Mouse (Mus musculus) midbrain, embryonic 14.5 days (tissue): ENCODE results near the gene Mafb. TPM values are rescaled to one million over a fixed set of nuclear protein-coding genes. Genes with fewer than 3 reads are reported as not detected.

ENCODE experiments used
- ATAC-seq: fragments of 200-750 bp; cut with Nextera tagmentation; 2 replicates; pipeline ENCODE4 v1.8.0; 2017; ENCODE audit warnings: moderate number of reproducible peaks, moderate library complexity; ENCODE audit not compliant: low FRiP score, low TSS enrichment
- DNase-seq: peaks from one replicate; pipeline ENCODE4 v3.0.0-alpha.2; 2015
- H3K27ac ChIP-seq: fragments of 300-500 bp; sonication (generic); replicated peaks from 2 replicates; pipeline ENCODE4 v1.5.1; 2014; ENCODE audit warnings: mild to moderate bottlenecking, low read depth, low read length, moderate library complexity
- H3K27me3 ChIP-seq: fragments of 300-500 bp; sonication (generic); 2 replicates; pipeline ENCODE4 v1.6.1; 2014; ENCODE audit warnings: low read length, control low read depth, mixed read lengths; ENCODE audit not compliant: control insufficient read depth, insufficient read depth
- H3K36me3 ChIP-seq: fragments of 300-500 bp; sonication (generic); 2 replicates; pipeline ENCODE4 v1.6.1; 2014; ENCODE audit warnings: low read length, control low read depth; ENCODE audit not compliant: control insufficient read depth, insufficient read depth
- H3K4me1 ChIP-seq: fragments of 300-500 bp; sonication (generic); 2 replicates; pipeline ENCODE4 v1.6.1; 2014; ENCODE audit warnings: mild to moderate bottlenecking, antibody characterized with exemption, low read length, control low read depth; ENCODE audit not compliant: control insufficient read depth, insufficient read depth
- H3K4me2 ChIP-seq: fragments of 300-500 bp; sonication (generic); 2 replicates; pipeline ENCODE4 v1.6.1; 2014; ENCODE audit warnings: mild to moderate bottlenecking, low read length, moderate library complexity
- H3K4me3 ChIP-seq: fragments of 300-500 bp; sonication (generic); replicated peaks from 2 replicates; pipeline ENCODE4 v1.5.1; 2014; ENCODE audit warnings: low read depth, low read length
- H3K9ac ChIP-seq: fragments of 300-500 bp; sonication (generic); replicated peaks from 2 replicates; pipeline ENCODE4 v1.6.1; 2014; ENCODE audit warnings: mild to moderate bottlenecking, low read length, moderate library complexity
- H3K9me3 ChIP-seq: fragments of 300-500 bp; sonication (generic); 2 replicates; pipeline ENCODE4 v1.6.1; 2016; ENCODE audit warnings: low read length, control low read depth, mixed read lengths; ENCODE audit not compliant: control insufficient read depth
- WGBS: fragments of 180-500 bp; shearing (Covaris S2); extraction: QIAGEN DNeasy Blood & Tissue Kit; methylation state at CpG from one replicate; pipeline ENCODE4 v1.1.7; 2014; 5-methylcytosine and 5-hydroxymethylcytosine counted together
- polyA plus RNA-seq: library from polyadenylated mRNA; unstranded; fragments of >200 nt; fragmentation: Nextera tagmentation; extraction: Ambion mirVana; gene quantifications from 2 replicates; pipeline ENCODE4 v1.2.1, GENCODE M21; 2014

Mafb gene
- polyA plus RNA-seq, 1 experiment from 2014 or later, result 4.9 TPM

DNA sequence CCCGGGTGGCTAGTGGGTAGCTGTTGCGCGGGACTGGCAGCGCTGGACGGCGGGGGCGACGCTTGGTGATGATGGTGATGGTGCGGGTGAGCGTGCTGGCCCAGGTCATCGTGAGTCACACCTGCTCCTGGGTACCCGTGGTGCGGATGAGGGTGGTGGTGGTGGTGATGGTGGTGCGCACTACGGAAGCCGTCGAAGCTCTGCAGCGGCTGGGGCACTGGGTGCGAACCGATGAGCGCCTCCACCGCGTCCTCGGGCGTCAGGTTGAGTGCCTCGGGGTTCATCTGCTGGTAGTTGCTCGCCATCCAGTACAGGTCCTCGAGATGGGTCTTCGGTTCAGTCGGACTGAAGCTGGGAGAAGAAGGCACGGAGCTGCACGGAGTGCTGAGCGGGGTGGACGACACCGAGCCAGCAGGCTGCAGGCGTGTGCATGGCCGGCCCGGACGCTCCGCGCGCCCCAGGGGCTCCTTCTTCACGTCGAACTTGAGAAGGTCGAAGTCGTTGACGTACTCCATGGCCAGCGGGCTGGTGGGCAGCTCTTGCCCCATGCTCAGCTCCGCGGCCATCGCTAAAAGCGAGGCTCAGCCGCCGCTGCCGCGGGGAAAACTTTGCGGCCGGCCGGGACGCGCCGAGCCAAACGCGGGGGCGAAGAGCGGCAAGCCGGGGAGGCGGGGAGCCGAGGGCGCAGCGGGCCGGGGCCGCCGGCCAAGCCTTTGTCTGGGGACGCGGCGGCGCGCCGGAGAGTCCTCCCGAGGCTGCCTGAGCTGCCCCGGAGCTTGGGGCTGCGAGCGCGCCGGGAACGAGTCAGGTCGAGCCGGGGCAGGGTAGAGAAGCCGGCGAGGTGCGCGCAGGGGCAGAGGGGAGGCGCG is 520 bp downstream of the Mafb start:
- Histone ChIP-seq H3K4me2 (peak overlapping the region; percentile 95), H3K27me3 (peaks cover 75% of the 10 kb centered on the region), H3K9me3 (no peaks in the 10 kb centered on the region), H3K4me3 (peak overlapping the region; percentile 60), H3K27ac (peak overlapping the region; percentile 91), H3K9ac (peak overlapping the region; percentile 72), H3K4me1 (peaks cover 12% of the 10 kb centered on the region; the same call in 1 of the 2 replicates), H3K36me3 (no peaks in the 10 kb centered on the region)
- ATAC-seq (0 out of 2 replicates have a peak, but pooled peaks have one; percentile 9), DNase-seq (no peak)
- 2% methylated on average over 94 of the region's 95 CpGs for WGBS

DNA sequence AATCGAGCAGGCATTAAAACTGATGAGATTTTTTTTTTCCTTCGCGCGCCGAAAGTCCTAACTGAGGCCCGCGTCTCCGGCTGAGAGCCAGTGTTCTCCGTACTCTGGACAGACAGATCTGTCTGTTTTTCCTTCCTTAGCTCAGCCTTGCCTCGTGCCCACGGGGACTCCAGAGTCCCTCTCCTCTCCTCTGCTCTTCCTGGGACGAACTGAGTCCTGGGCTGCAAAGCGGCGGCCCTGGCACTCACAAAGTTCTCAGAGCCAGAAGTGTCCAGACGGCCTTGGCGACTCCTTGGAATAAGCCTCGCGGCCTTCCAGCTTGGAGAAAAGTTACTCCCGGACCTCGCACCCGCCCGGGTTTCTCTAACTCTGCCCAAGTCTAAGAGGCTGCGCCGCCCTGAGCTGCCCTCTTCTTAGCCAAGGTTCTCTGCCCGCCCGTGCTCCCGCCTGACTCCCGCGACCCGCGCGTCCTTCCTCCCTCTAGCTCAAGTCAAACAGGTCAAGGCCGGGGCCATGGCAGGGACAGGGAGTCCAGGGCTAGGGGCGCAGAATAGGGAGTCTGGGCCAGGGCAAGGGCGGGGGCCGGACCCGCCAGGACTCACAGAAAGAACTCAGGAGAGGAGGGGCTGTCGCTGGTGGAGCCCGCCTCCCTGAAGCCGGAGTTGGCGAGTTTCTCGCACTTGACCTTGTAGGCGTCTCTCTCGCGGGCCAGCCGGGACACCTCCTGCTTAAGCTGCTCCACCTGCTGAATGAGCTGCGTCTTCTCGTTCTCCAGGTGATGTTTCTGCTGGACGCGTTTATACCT is 1.6 kb downstream of the Mafb start:
- H3K9me3 ChIP-seq, result no peaks in the 10 kb centered on the region
- H3K27ac ChIP-seq, result no peak overlapping the region
- peaks cover 15% of the 10 kb centered on the region for H3K4me1 ChIP-seq
- H3K4me3 ChIP-seq, result peak overlapping the region; percentile 60
- ATAC-seq (no peak), DNase-seq (peak; percentile 48)
- H3K27me3 ChIP-seq, result peaks cover 75% of the 10 kb centered on the region
- under 1% methylated on average over 50 of the region's 50 CpGs for WGBS
- 0 out of 2 replicates have a peak overlapping the region, but pooled peaks have one; percentile 1 for H3K9ac ChIP-seq
- H3K36me3 ChIP-seq, result no peaks in the 10 kb centered on the region
- peak overlapping the region; percentile 95 for H3K4me2 ChIP-seq

GRCm38 (mm10) chr2:160364666-160365065 is 2.2 kb downstream of the Mafb start:
- DNase-seq, result peak; percentile 55
- peaks cover 75% of the 10 kb centered on the region for H3K27me3 ChIP-seq

DNA sequence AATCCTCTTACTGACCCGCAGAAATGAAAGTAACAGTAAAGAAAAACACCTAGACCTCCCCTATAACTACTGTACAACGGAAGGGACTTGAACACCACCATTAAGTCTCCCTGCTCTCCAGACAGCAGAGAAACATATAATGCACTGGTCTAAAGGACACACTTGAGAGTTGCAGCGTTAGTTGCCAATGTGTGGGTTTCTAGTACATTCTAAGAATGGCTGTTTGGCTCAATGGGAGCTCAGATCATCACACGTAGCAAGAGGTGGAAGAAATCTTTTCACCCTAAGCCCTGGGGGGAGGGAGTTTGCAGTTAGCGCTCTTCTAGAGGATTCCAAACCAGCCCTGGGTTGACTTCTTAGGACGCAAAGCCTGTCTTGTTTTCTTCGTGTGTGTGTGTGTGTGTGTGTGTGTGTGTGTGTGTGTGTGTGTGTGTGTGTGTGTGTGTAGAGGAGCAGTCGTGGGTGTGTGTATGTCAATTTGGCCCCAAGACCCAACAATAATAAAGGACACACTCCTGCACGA is 2.7 kb downstream of the Mafb start:
- no peak overlapping the region for H3K9ac ChIP-seq
- ATAC-seq, result no peak

More at GRCm38 (mm10) chr2:160364666-160365065, 2.2 kb downstream of the Mafb start:
- H3K4me2 ChIP-seq, result peak overlapping the region; percentile 95
- peaks cover 15% of the 10 kb centered on the region for H3K4me1 ChIP-seq
- H3K27ac ChIP-seq, result no peak overlapping the region
- peak overlapping the region; percentile 60 for H3K4me3 ChIP-seq
- no peaks in the 10 kb centered on the region for H3K9me3 ChIP-seq
- no peaks in the 10 kb centered on the region for H3K36me3 ChIP-seq
- no peak for ATAC-seq
- WGBS, result under 1% methylated on average over 12 of the region's 12 CpGs
- H3K9ac ChIP-seq, result no peak overlapping the region

DNA sequence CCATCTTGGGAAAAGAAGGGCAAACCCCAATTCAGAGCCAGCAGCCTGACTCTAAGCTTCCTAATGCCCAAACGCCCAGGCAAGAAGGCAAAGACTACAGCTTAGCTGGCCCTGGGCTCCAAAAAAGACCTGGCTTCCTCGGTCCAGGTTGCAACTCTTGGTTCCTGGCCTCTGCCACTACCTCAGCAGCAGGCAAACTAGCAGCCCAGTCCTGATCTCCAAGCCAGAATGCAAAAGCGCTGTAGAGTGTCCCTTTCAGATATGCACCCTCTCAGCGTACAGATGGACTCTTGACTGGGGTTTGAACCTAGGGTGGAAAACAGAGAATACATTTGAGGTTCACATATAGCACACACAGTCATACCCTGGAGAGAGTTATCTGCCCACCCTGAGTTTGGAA is 3.7 kb downstream of the Mafb start:
- 20% methylated on average over 4 of the region's 4 CpGs for WGBS
- Histone ChIP-seq H3K4me2 (no peak overlapping the region), H3K36me3 (no peaks in the 10 kb centered on the region), H3K4me1 (peaks cover 15% of the 10 kb centered on the region), H3K4me3 (no peak overlapping the region), H3K27ac (no peak overlapping the region), H3K27me3 (peaks cover 75% of the 10 kb centered on the region), H3K9ac (no peak overlapping the region), H3K9me3 (no peaks in the 10 kb centered on the region)
- no peak for DNase-seq
- no peak for ATAC-seq

More for the DNA sequence above, 2.7 kb downstream of the Mafb start:
- peaks cover 75% of the 10 kb centered on the region for H3K27me3 ChIP-seq
- H3K4me3 ChIP-seq, result peak overlapping the region; percentile 60; the same call in 1 of the 2 replicates
- no peaks in the 10 kb centered on the region for H3K36me3 ChIP-seq
- H3K4me1 ChIP-seq, result peaks cover 15% of the 10 kb centered on the region
- peak overlapping the region; percentile 95 for H3K4me2 ChIP-seq
- peak; percentile 46 for DNase-seq
- no peaks in the 10 kb centered on the region for H3K9me3 ChIP-seq
- no peak overlapping the region for H3K27ac ChIP-seq
- WGBS, result 1% methylated on average over 9 of the region's 9 CpGs

DNA sequence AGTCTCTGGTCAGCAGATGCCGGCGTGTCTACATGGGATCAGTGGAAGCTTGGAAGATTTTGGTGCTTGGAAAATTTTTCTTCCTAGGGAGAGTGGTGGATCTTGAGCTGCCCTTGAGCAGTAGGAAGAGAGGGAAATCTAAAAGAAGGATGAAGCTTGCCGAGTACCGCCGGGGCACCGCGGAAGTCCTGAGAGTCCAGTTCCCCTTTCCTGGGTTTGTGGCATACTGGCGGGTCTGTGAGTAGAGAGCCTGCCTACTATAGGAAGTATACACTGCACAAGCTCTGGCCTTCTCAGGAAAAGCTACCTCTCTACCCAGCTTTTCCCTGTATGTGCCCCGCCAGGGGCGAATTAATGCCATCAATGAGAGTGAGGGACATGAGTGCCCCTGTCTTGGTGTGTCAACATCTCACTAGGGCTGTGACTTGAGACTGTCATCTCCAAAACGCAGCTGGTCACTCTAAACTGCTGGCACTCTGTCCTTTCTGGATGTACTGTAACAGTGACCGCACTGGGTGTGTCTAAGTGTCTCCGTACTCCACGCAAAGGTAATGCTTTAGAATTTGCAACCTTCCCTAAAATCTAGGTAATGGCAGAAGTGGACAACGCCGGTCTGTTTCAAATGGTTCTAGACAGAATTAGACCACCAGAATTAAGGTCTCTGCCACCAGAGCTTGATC is 5.3 kb downstream of the Mafb start:
- ATAC-seq (no peak), DNase-seq (no peak)
- no peaks in the 10 kb centered on the region for H3K9me3 ChIP-seq
- no peak overlapping the region for H3K27ac ChIP-seq
- no peak overlapping the region for H3K4me2 ChIP-seq
- peaks cover 24% of the 10 kb centered on the region for H3K4me1 ChIP-seq
- WGBS, result 8% methylated on average over 16 of the region's 16 CpGs
- H3K27me3 ChIP-seq, result peaks cover 80% of the 10 kb centered on the region
- no peak overlapping the region for H3K4me3 ChIP-seq
- no peaks in the 10 kb centered on the region for H3K36me3 ChIP-seq
- no peak overlapping the region for H3K9ac ChIP-seq

DNA sequence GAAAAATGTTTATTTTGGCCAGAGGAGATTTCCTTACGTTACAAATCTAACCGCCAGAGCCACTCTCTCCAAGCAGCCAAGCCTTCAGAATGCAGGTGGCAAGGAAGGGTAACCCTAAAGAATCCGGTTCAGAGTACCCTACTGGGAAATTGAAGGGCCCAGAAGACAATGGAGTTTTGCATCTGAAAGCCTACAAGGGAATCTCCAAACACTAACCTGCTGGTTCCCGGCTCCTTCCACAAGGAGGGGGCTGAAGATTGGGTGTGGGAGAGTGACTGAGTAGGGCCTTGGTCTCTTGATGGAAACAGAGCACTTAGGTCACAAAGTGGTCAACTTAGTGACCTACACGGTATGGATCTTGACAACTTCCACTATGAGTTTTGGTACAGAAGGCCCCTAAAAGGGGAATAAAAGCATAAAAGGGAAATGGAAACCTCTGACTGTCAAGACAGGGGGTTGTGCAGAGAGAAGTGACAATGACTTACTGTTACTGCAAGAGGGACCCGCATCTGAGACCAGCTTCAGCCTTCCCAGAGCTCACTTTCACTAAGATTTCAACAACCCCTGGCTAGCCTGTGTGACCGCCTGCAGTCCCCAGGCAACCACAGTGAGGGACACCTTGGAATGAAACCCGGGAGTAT is 6.5 kb downstream of the Mafb start:
- peaks cover 19% of the 10 kb centered on the region for H3K4me1 ChIP-seq
- ATAC-seq, result no peak
- H3K9me3 ChIP-seq, result no peaks in the 10 kb centered on the region
- no peaks in the 10 kb centered on the region for H3K36me3 ChIP-seq
- WGBS, result 5% methylated on average over 8 of the region's 8 CpGs
- no peak for DNase-seq
- H3K9ac ChIP-seq, result no peak overlapping the region
- H3K27ac ChIP-seq, result no peak overlapping the region
- H3K4me3 ChIP-seq, result no peak overlapping the region
- H3K4me2 ChIP-seq, result no peak overlapping the region
- H3K27me3 ChIP-seq, result peaks cover 77% of the 10 kb centered on the region

- peak; percentile 39 for DNase-seq
- WGBS, result 4% methylated on average over 4 of the region's 4 CpGs
- ATAC-seq, result no peak
Measured at GRCm38 (mm10) chr2:160358896-160359295, 8.0 kb downstream of the Mafb start.

More at GRCm38 (mm10) chr2:160358896-160359295, 8.0 kb downstream of the Mafb start:
- Histone ChIP-seq H3K9me3 (no peaks in the 10 kb centered on the region), H3K4me3 (no peak overlapping the region), H3K4me1 (peaks cover 14% of the 10 kb centered on the region), H3K27me3 (peaks cover 62% of the 10 kb centered on the region), H3K4me2 (no peak overlapping the region), H3K36me3 (no peaks in the 10 kb centered on the region), H3K9ac (no peak overlapping the region), H3K27ac (no peak overlapping the region)
